Mouse (Mus musculus): ENCODE measurements around the gene Cfap20. TPM values are rescaled to one million over a fixed set of nuclear protein-coding genes. Genes with fewer than 3 reads are reported as not detected.

The Cfap20 gene
- polyA plus RNA-seq, 2 experiments = 30.1 to 34.8 TPM

GRCm38 (mm10) chr8:95377101-95377500 is 57.6 kb downstream of the Cfap20 start:
- H3K4me3 ChIP-seq (ENCODE audit: insufficient read depth in 1 of 2, low read depth in 2 of 2, low read length in 2 of 2) = no peak overlapping the region
- no peak for TF ChIP-seq EP300 (IDR thresholded peaks at IDR 0.05; ENCODE audit: low read depth)
- no peak for TF ChIP-seq CTCF (IDR thresholded peaks at IDR 0.05; ENCODE audit: low read depth)
- H3K4me2 ChIP-seq (ENCODE audit: low read depth) = no peak overlapping the region
- no peak overlapping the region for H3K27ac ChIP-seq
- H3K9me3 ChIP-seq (ENCODE audit: control insufficient read depth, low read length) = no peaks in the 10 kb centered on the region
- DNase-seq (ENCODE audit: low read depth in 3 of 3, low spot score in 3 of 3) = no peak
- peaks cover 0 to 2% of the 10 kb centered on the region in 2 experiments; a peak in 1 of 4 replicates for H3K4me1 ChIP-seq (replicated peaks; ENCODE audit: control insufficient read depth in 2 of 2, insufficient read depth in 2 of 2, low read length in 1 of 2)
- no peak overlapping the region for H3K9ac ChIP-seq (replicated peaks)
- no peaks in the 10 kb centered on the region for H3K36me3 ChIP-seq (replicated peaks; ENCODE audit: control insufficient read depth, insufficient read depth, low read depth)
- no peaks in the 10 kb centered on the region for H3K27me3 ChIP-seq (ENCODE audit: control insufficient read depth, insufficient read depth, low read length)
- ATAC-seq (ENCODE audit: insufficient read depth) = no peak
- WGBS (ENCODE audit: insufficient replicate concordance) = 61% methylated on average over 4 of the region's 4 CpGs

DNA sequence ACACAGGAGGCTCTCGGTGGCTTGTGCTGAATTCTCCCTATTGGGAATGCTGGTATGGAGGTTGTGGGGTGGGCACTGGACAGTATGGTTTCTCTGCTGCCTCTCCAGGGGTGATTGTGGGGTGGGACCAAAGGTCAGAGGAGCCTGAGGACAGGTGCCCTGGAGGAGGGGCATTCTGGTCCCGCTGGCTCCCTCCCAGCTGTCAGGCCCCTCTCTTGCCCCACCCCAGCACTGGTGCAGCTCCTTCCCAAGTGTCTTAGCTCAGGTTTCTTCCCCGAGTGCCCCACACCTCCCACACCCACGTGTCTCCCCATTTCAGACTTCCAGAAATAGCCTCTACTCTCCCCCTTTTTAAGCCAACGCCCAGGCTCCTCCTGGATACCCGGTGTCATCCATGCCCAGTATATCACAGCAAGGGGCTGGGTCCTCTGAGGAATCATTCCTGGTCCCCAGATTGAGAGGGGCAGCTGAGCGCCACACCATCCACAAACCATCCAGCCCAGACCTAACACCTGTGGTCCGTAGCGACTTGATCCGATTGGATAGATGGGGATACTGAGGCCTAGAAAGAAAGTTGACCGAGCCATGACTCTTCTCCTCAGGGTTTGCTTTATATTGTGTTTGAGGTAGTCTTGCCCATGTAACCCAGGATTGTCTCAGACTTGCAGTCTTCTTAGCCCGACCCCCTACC is 58.2 kb downstream of the Cfap20 start:
- Histone ChIP-seq H3K36me3 (replicated peaks; ENCODE audit: control insufficient read depth, insufficient read depth, low read depth) (no peaks in the 10 kb centered on the region), H3K9me3 (ENCODE audit: control insufficient read depth, low read length) (no peaks in the 10 kb centered on the region), H3K4me3 (ENCODE audit: insufficient read depth in 1 of 2, low read depth in 2 of 2, low read length in 2 of 2) (no peak overlapping the region), H3K27ac (no peak overlapping the region), H3K4me2 (ENCODE audit: low read depth) (no peak overlapping the region), H3K9ac (replicated peaks) (no peak overlapping the region), H3K27me3 (ENCODE audit: control insufficient read depth, insufficient read depth, low read length) (no peaks in the 10 kb centered on the region), H3K4me1 (replicated peaks; ENCODE audit: control insufficient read depth in 2 of 2, insufficient read depth in 2 of 2, low read length in 1 of 2) (peaks cover 0 to 2% of the 10 kb centered on the region in 2 experiments; a peak in 1 of 4 replicates)
- ATAC-seq (ENCODE audit: insufficient read depth) = no peak
- no peak for DNase-seq (ENCODE audit: low read depth in 3 of 3, low spot score in 3 of 3)
- 61% methylated on average over 12 of the region's 12 CpGs for WGBS (ENCODE audit: insufficient replicate concordance)
- no peak for TF ChIP-seq EP300 (IDR thresholded peaks at IDR 0.05; ENCODE audit: low read depth)
- TF ChIP-seq CTCF (IDR thresholded peaks at IDR 0.05; ENCODE audit: low read depth) = no peak

DNA sequence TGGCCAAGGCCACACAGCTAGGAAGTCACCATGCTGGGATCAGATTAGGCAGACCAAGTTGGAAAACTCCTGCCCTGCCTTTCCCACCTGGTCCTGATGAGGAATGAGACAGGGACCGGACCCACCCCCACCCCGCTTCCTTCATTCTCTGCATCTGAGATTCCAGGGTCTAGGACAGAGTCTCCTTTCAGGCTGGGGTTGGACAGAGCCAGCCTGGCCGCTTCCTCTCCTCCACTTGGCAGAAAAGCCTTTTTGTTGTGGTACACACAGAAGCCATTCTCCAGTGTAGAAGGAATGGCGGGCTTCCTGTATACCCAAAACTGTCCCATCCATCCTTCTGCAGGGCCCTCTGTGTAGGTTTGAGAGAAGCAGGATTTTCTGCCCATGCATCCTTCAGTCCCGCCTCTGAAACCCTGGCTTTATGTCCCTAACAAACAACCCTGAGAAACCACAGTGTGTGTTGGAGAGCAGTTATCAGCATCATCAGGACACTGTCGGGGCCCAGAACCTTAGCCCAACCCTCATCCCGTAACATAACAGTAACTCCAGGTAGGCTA is 59.2 kb downstream of the Cfap20 start:
- H3K4me3 ChIP-seq (ENCODE audit: insufficient read depth in 1 of 2, low read depth in 2 of 2, low read length in 2 of 2) = no peak overlapping the region
- DNase-seq (ENCODE audit: low read depth in 3 of 3, low spot score in 3 of 3) (no peak), ATAC-seq (ENCODE audit: insufficient read depth) (no peak)
- peaks cover 0 to 2% of the 10 kb centered on the region in 2 experiments; a peak in 1 of 4 replicates for H3K4me1 ChIP-seq (replicated peaks; ENCODE audit: control insufficient read depth in 2 of 2, insufficient read depth in 2 of 2, low read length in 1 of 2)
- H3K27me3 ChIP-seq (ENCODE audit: control insufficient read depth, insufficient read depth, low read length) = no peaks in the 10 kb centered on the region
- 57% methylated on average over 7 of the region's 7 CpGs for WGBS (ENCODE audit: insufficient replicate concordance)
- no peaks in the 10 kb centered on the region for H3K9me3 ChIP-seq (ENCODE audit: control insufficient read depth, low read length)
- TF ChIP-seq EP300 (IDR thresholded peaks at IDR 0.05; ENCODE audit: low read depth) = no peak
- TF ChIP-seq CTCF (IDR thresholded peaks at IDR 0.05; ENCODE audit: low read depth) = no peak
- H3K36me3 ChIP-seq (replicated peaks; ENCODE audit: control insufficient read depth, insufficient read depth, low read depth) = no peaks in the 10 kb centered on the region
- no peak overlapping the region for H3K9ac ChIP-seq (replicated peaks)
- H3K4me2 ChIP-seq (ENCODE audit: low read depth) = no peak overlapping the region
- H3K27ac ChIP-seq = no peak overlapping the region

DNA sequence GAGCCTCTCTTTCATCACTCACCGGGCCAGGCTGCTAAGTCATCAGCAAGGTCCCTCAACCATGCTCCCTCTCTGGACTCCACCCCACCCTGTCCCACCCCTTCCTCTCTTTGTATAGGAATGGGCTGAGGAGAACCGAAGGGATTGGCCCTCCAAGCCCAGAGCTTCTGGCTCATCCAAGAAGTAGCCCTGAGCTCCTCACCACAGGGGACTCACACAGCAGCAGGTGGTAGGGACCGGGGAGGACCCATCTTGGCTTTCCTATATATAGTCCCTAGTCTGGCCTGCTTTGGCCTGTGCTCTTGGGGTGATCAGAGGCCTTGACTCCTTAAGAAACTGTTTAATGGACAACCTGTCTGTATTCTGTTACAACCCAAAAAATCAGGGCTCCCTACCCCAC is 60.2 kb downstream of the Cfap20 start:
- H3K4me3 ChIP-seq (ENCODE audit: insufficient read depth in 1 of 2, low read depth in 2 of 2, low read length in 2 of 2) = no peak overlapping the region
- 47% methylated on average over 3 of the region's 3 CpGs for WGBS (ENCODE audit: insufficient replicate concordance)
- no peak for DNase-seq (ENCODE audit: low read depth in 3 of 3, low spot score in 3 of 3)
- ATAC-seq (ENCODE audit: insufficient read depth) = no peak
- TF ChIP-seq EP300 (IDR thresholded peaks at IDR 0.05; ENCODE audit: low read depth) (no peak), CTCF (IDR thresholded peaks at IDR 0.05; ENCODE audit: low read depth) (no peak)
- H3K27ac ChIP-seq = no peak overlapping the region
- no peaks in the 10 kb centered on the region for H3K9me3 ChIP-seq (ENCODE audit: control insufficient read depth, low read length)
- H3K36me3 ChIP-seq (replicated peaks; ENCODE audit: control insufficient read depth, insufficient read depth, low read depth) = no peaks in the 10 kb centered on the region
- H3K4me2 ChIP-seq (ENCODE audit: low read depth) = no peak overlapping the region
- H3K27me3 ChIP-seq (ENCODE audit: control insufficient read depth, insufficient read depth, low read length) = no peaks in the 10 kb centered on the region
- H3K9ac ChIP-seq (replicated peaks) = no peak overlapping the region
- peaks cover 0 to 2% of the 10 kb centered on the region in 2 experiments; a peak in 1 of 4 replicates for H3K4me1 ChIP-seq (replicated peaks; ENCODE audit: control insufficient read depth in 2 of 2, insufficient read depth in 2 of 2, low read length in 1 of 2)

DNA sequence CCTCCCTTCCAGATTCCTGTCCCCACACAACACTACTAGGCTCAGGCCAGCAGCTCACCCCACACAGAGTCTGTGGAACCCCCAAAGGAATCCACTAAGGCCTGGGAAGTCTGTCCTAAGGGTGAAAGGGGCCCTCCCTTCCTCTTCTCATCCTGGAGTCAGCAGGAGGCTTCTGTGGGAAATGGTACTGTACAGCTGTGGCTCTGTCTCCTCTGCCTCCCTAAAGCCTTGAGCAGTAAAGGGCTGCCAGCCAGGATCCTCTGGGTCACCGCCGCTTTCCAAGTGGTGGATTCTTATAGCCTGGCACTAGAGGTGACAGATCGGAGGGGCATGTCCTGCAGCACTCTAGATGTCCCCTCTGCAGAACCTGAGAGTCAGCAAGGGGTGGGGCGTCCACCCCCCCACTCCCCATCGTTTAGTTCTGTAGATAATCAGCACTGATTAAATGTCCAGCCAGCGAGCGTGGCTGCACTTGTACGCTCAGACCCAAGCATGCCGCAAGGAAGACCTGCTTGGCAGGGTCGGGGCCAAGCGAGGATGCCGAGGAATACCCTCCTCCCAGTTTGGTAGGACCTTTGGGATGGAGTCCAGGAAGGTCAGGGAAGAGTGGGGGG is 61.2 kb downstream of the Cfap20 start:
- no peaks in the 10 kb centered on the region for H3K9me3 ChIP-seq (ENCODE audit: control insufficient read depth, low read length)
- WGBS (ENCODE audit: insufficient replicate concordance) = 54% methylated on average over 12 of the region's 12 CpGs
- H3K27ac ChIP-seq = no peak overlapping the region

More for the DNA sequence above, 61.2 kb downstream of the Cfap20 start:
- Histone ChIP-seq H3K36me3 (replicated peaks; ENCODE audit: control insufficient read depth, insufficient read depth, low read depth) (no peaks in the 10 kb centered on the region), H3K4me1 (replicated peaks; ENCODE audit: control insufficient read depth in 2 of 2, insufficient read depth in 2 of 2, low read length in 1 of 2) (peaks cover 0 to 4% of the 10 kb centered on the region in 2 experiments; a peak in 1 of 4 replicates), H3K4me3 (ENCODE audit: insufficient read depth in 1 of 2, low read depth in 2 of 2, low read length in 2 of 2) (no peak overlapping the region), H3K9ac (replicated peaks) (no peak overlapping the region), H3K4me2 (ENCODE audit: low read depth) (no peak overlapping the region), H3K27me3 (ENCODE audit: control insufficient read depth, insufficient read depth, low read length) (no peaks in the 10 kb centered on the region)
- TF ChIP-seq CTCF (IDR thresholded peaks at IDR 0.05; ENCODE audit: low read depth) = no peak
- no peak for TF ChIP-seq EP300 (IDR thresholded peaks at IDR 0.05; ENCODE audit: low read depth)
- DNase-seq (ENCODE audit: low read depth in 3 of 3, low spot score in 3 of 3) (no peak), ATAC-seq (ENCODE audit: insufficient read depth) (no peak)

Other genes with a start within 250 kb of the Cfap20 start
- 4.0 and 4.6 TPM in 2 replicates for gene Kifc3, start 232.1 kb downstream of the Cfap20 start, polyA plus RNA-seq (2012; rRNA removed)
- gene Kifc3, start 232.1 kb downstream of the Cfap20 start, polyA plus RNA-seq (2014; fragmentation: Nextera tagmentation; extraction: Ambion mirVana) = 2.5 and 4.3 TPM in 2 replicates
- gene Cngb1, start 128.3 kb downstream of the Cfap20 start, polyA plus RNA-seq (2012; rRNA removed) = 0.06 and 0.11 TPM in 2 replicates
- gene Cngb1, start 128.3 kb downstream of the Cfap20 start, polyA plus RNA-seq (2014; fragmentation: Nextera tagmentation; extraction: Ambion mirVana) = not detected in 2 replicates
- gene Tepp, start 124.3 kb downstream of the Cfap20 start, polyA plus RNA-seq (2012; rRNA removed) = not detected in 2 replicates
- not detected in 2 replicates for gene Tepp, start 124.3 kb downstream of the Cfap20 start, polyA plus RNA-seq (2014; fragmentation: Nextera tagmentation; extraction: Ambion mirVana)
- 0.83 and 0.96 TPM in 2 replicates for gene Zfp319, start 102.9 kb downstream of the Cfap20 start, polyA plus RNA-seq (2012; rRNA removed)
- 0.75 and 0.81 TPM in 2 replicates for gene Zfp319, start 102.9 kb downstream of the Cfap20 start, polyA plus RNA-seq (2014; fragmentation: Nextera tagmentation; extraction: Ambion mirVana)
- 8.7 and 10.8 TPM in 2 replicates for gene Usb1, start 102.6 kb downstream of the Cfap20 start, polyA plus RNA-seq (2012; rRNA removed)
- gene Usb1, start 102.6 kb downstream of the Cfap20 start, polyA plus RNA-seq (2014; fragmentation: Nextera tagmentation; extraction: Ambion mirVana) = 9.3 and 10.7 TPM in 2 replicates
- 0.64 and 0.83 TPM in 2 replicates for gene Mmp15, start 82.6 kb downstream of the Cfap20 start, polyA plus RNA-seq (2012; rRNA removed)
- 0.43 and 1.1 TPM in 2 replicates for gene Mmp15, start 82.6 kb downstream of the Cfap20 start, polyA plus RNA-seq (2014; fragmentation: Nextera tagmentation; extraction: Ambion mirVana)
- gene Csnk2a2, start 55.2 kb upstream of the Cfap20 start, polyA plus RNA-seq (2012; rRNA removed) = 9.7 and 12.8 TPM in 2 replicates
- 6.9 and 7.1 TPM in 2 replicates for gene Csnk2a2, start 55.2 kb upstream of the Cfap20 start, polyA plus RNA-seq (2014; fragmentation: Nextera tagmentation; extraction: Ambion mirVana)
- not detected in 2 replicates for gene Ccdc113, start 99.2 kb upstream of the Cfap20 start, polyA plus RNA-seq (2012; rRNA removed)
- not detected in 2 replicates for gene Ccdc113, start 99.2 kb upstream of the Cfap20 start, polyA plus RNA-seq (2014; fragmentation: Nextera tagmentation; extraction: Ambion mirVana)
- not detected in 2 replicates for gene Prss54, start 141.5 kb upstream of the Cfap20 start, polyA plus RNA-seq (2012; rRNA removed)
- gene Prss54, start 141.5 kb upstream of the Cfap20 start, polyA plus RNA-seq (2014; fragmentation: Nextera tagmentation; extraction: Ambion mirVana) = not detected in 2 replicates
- gene Gins3, start 198.6 kb upstream of the Cfap20 start, polyA plus RNA-seq (2012; rRNA removed) = 3.2 and 4.9 TPM in 2 replicates
- 9.4 and 9.8 TPM in 2 replicates for gene Gins3, start 198.6 kb upstream of the Cfap20 start, polyA plus RNA-seq (2014; fragmentation: Nextera tagmentation; extraction: Ambion mirVana)
- 0.81 and 0.95 TPM in 2 replicates for gene Ndrg4, start 242.1 kb upstream of the Cfap20 start, polyA plus RNA-seq (2012; rRNA removed)
- 0.62 and 1.0 TPM in 2 replicates for gene Ndrg4, start 242.1 kb upstream of the Cfap20 start, polyA plus RNA-seq (2014; fragmentation: Nextera tagmentation; extraction: Ambion mirVana)

Data from liver, embryonic 14.5 days (tissue).